Mouse (Mus musculus): ENCODE data around the gene Kcnj14.

DNA sequence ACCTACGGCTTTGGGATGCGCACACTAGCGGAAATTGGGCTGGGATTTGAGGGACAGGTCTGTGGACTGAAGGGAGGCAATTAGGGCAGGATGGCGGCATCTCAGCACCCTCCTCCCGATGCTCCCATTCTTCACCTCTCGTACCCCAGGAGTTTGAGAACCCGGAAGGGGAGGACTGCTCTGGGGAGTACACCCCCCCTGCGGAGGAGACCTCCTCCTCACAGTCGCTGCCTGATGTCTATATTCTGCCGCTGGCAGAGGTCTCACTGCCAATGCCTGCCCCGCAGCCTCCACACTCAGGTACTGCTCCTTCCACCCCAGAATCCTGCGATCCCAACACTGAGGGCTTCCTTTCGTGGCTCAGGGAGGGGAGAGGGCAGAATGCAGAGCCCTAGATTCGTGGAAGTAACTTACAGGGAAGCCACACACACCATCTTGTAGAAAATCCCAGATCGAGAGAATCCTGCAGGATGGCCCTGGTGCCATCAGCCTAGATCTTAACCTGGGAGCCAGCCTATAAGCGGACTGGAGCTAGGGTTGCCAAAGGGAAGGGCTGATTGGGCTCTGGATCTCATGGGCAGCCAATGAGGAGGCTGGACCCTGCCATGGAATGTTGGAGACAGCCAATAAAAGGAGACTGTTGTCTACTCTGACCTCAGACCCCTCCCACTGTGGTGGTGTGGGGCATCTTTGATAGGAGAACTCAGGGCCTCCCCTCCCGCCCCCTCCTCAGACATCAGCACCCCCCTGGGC is 37.7 kb downstream of the Kcnj14 start:
- TF ChIP-seq CTCF (IDR thresholded peaks at IDR 0.05 in 2 of 3, conservative IDR thresholded peaks at IDR 0.05 in 1 of 3; ENCODE audit: control insufficient read depth in 1 of 3, insufficient read depth in 1 of 3, low read depth in 2 of 3, low read length in 3 of 3, poor library complexity in 1 of 3, severe bottlenecking in 1 of 3) (no peak), SMC3 (IDR thresholded peaks at IDR 0.05; ENCODE audit: low read depth, low read length) (no peak), SIN3A (IDR thresholded peaks at IDR 0.05; ENCODE audit: low read length) (no peak), RCOR1 (IDR thresholded peaks at IDR 0.05; ENCODE audit: low read depth, low read length) (no peak)
